Mouse (Mus musculus) common myeloid progenitor, adult 5-6 weeks (primary cell): ENCODE data around the gene Slc9a3r2. TPM values are rescaled to one million over a fixed set of nuclear protein-coding genes. Genes with fewer than 3 reads are reported as not detected.

Source experiments
- ATAC-seq: replicated peaks from 2 replicates; pipeline ENCODE4 v1.8.0; 2016; ENCODE audit warnings: low read depth, mild to moderate bottlenecking, moderate TSS enrichment, inconsistent platforms; ENCODE audit not compliant: poor library complexity, severe bottlenecking
- total RNA-seq: library from RNA; stranded (forward); fragments of 200-1000, 187-1606 nt; gene quantifications from 2 replicates; pipeline ENCODE4 v1.2.3, GENCODE M21; 2017

Gene Slc9a3r2
- total RNA-seq, 1 experiment from 2014 or later, result 1.4 TPM

GRCm38 (mm10) chr17:24639571-24639988, 10.5 kb downstream of the Slc9a3r2 start:
- no peak for ATAC-seq

GRCm38 (mm10) chr17:24638840-24639239, 11.3 kb downstream of the Slc9a3r2 start:
- no peak for ATAC-seq

- no peak for ATAC-seq
These were observed 11.9 kb downstream of the Slc9a3r2 start for GRCm38 (mm10) chr17:24638214-24638613.

GRCm38 (mm10) chr17:24636781-24637481, 13.2 kb downstream of the Slc9a3r2 start:
- ATAC-seq, result no peak

GRCm38 (mm10) chr17:24635694-24636093, 14.4 kb downstream of the Slc9a3r2 start:
- no peak for ATAC-seq

GRCm38 (mm10) chr17:24635024-24635423, 15.1 kb downstream of the Slc9a3r2 start:
- ATAC-seq, result no peak

GRCm38 (mm10) chr17:24633831-24634230, 16.3 kb downstream of the Slc9a3r2 start:
- no peak for ATAC-seq

GRCm38 (mm10) chr17:24632813-24633449, 17.2 kb downstream of the Slc9a3r2 start:
- no peak for ATAC-seq

- peak; percentile 90 for ATAC-seq
These were observed 17.8 kb downstream of the Slc9a3r2 start, which contains the start of the genes Tsc2 and Nthl1 for GRCm38 (mm10) chr17:24632167-24632812. Gene Tsc2 (minus strand): TSS chr17:24632630. Gene Nthl1 (plus strand): TSS chr17:24632680.

- ATAC-seq, result no peak
These were observed 20.1 kb downstream of the Slc9a3r2 start for GRCm38 (mm10) chr17:24630072-24630471.

GRCm38 (mm10) chr17:24628646-24629045, 21.5 kb downstream of the Slc9a3r2 start:
- ATAC-seq, result peak; percentile 46

- no peak for ATAC-seq
These were observed 24.7 kb downstream of the Slc9a3r2 start for GRCm38 (mm10) chr17:24625472-24625871.

GRCm38 (mm10) chr17:24617561-24618194, 32.4 kb downstream of the Slc9a3r2 start:
- ATAC-seq, result peak; percentile 91

GRCm38 (mm10) chr17:24610711-24611110, 39.4 kb downstream of the Slc9a3r2 start:
- peak; percentile 90 for ATAC-seq

- ATAC-seq, result peak; percentile 59
These were observed 41.3 kb downstream of the Slc9a3r2 start for GRCm38 (mm10) chr17:24608874-24609273.

GRCm38 (mm10) chr17:24608370-24608769, 41.8 kb downstream of the Slc9a3r2 start:
- no peak for ATAC-seq

- no peak for ATAC-seq
These were observed 45.6 kb downstream of the Slc9a3r2 start for GRCm38 (mm10) chr17:24604557-24604956.

- ATAC-seq, result peak; percentile 50
These were observed 46.2 kb downstream of the Slc9a3r2 start for GRCm38 (mm10) chr17:24603961-24604360.

GRCm38 (mm10) chr17:24600502-24600901, 49.6 kb downstream of the Slc9a3r2 start:
- no peak for ATAC-seq

GRCm38 (mm10) chr17:24597989-24598388, 52.1 kb downstream of the Slc9a3r2 start:
- ATAC-seq, result no peak
